Mouse (Mus musculus) embryo, embryonic 10.5 days (tissue): ENCODE measurements at regions not wholly inside any gene's neighbourhood (a gene's known extent, or its start where the extent isn't known, plus 50 kb on each side); places are given as distances from the start of the nearest gene placed in this dataset.

ENCODE experiments used
- DNase-seq: peaks from one replicate; pipeline ENCODE4 v3.0.0-alpha.2; 2015; ENCODE audit warnings: low spot score

- DNase-seq = no peak
Measured at GRCm38 (mm10) chr5:82142063-82142462, 1122.1 kb downstream of the Adgrl3 start.
